Mouse (Mus musculus) heart, adult 18-20 months (tissue): ENCODE results near the gene 2310039H08Rik. TPM values are rescaled to one million over a fixed set of nuclear protein-coding genes. Genes with fewer than 3 reads are reported as not detected.
"Not testable (repeated sequence)": the region's sequence is repeated elsewhere in the genome, so short reads cannot be mapped to it uniquely, and the experiment has no call there.

Experiments
- DNase-seq, 2 experiments: peaks; one replicate each; pipeline ENCODE4 v3.0.0; 2021 to 2022; ENCODE audit warnings: mixed read lengths in 1 of 2
- total RNA-seq, 2 experiments: library from RNA; stranded (reverse); gene quantifications; 2 replicates each; pipeline ENCODE4 v1.2.3; 2021

2310039H08Rik gene
- total RNA-seq, 2 experiments from 2014 or later = 24.4 to 29.4 TPM

DNA sequence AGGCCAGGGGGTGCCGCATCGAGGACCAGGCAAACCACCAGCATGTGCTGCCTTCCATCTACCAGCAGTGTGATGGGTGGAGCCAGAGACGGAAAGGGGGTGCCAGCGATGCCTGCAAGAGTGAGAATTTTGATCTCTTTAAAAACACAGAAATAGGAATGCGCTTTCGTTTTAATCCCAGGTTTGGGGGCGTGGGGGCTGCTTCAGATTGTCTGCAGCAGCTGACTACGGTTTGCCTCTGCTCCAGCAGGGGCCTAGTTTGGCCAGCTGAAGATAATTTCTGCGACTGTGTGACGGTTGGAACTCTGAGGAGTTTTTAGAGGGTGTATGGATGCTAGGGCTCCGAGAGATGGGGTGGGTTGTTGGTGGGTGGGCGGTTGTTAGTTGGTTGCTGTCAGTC lies 13.7 kb upstream of the 2310039H08Rik start:
- DNase-seq = no peak

DNA sequence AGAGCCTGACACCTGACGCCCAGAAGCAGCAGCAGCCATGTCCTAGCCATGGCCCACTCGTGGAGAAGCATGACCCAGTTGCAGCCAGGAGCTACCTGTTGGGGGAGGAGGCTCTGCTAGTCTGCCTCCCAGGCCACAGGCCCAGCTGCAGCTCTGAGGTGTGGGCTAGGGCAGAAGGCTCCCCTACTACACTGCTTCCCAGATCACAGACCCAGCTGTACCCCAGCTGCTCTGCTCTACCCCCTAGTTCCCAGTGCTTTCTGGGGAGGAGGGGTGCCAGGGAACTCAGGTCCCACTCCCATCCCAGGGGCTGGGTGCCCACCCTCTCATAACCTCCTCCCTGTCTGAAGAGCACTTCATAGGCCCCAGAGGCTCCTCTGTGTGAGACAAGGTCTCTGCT lies 8.9 kb upstream of the 2310039H08Rik start, which contains the start of gene Ptcra:
TSS of gene Ptcra (minus strand) at position 169 of the 400 bp plus-strand sequence.
- DNase-seq = no peak

DNA sequence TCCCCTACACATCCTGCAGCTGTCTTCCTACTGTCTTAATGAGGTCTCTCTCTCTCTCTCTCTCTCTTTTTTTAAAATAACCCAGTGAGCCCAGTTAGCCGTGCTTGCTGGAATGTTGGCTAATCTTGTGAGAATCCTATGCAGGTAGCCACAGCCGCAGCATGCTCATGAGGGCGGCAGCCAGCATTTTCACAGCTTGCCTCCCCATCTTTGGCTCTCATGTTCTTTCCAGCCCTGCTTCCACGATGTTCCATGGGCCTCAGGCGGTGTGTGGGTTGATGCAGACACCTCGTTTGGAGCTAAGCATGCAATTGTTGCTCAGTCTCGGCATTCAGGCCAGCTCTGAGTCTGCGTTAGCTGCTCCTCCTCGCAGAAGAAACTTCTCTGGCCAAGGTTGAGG lies 7.5 kb upstream of the 2310039H08Rik start:
- DNase-seq = not testable (repeated sequence)

DNA sequence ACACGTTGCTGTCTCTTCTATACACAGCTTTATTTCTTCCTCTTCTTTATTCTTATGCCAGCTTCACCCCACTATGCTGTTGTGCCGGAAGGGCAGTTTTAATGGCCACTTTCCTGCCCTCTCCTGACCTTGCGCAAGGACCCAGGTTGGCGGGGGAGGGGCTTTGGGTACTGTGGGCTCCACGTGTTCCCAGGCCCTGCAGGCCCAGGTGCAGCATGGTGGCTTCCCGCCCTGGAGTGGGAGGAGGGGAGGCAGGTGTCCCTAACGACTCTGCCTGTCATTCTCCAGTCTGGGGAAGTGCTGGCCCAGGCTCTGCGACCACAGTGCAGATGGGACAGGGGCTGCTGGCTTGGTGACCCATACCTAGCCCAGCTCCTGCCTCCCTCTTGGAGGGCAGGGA lies 4.6 kb upstream of the 2310039H08Rik start:
- no peak for DNase-seq

DNA sequence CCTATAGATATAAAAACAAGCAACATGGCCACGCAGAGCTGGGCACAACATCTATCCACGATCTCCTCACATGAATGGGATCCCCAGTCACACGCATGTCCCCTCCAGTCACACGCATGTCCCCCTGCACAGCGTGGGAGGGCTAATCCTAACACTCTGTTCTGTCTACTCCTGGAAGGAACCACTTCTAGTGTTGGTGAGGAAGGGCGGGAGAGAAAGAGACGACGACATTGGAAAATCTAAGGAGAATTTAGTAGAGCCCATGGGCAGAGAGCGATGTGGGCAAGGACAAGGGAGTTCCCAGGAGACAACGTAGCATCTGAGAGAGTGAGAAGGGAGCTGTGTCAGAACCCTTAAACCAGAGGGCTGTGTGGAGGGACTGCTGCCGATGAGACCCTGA lies 1.9 kb upstream of the 2310039H08Rik start:
- no peak for DNase-seq

DNA sequence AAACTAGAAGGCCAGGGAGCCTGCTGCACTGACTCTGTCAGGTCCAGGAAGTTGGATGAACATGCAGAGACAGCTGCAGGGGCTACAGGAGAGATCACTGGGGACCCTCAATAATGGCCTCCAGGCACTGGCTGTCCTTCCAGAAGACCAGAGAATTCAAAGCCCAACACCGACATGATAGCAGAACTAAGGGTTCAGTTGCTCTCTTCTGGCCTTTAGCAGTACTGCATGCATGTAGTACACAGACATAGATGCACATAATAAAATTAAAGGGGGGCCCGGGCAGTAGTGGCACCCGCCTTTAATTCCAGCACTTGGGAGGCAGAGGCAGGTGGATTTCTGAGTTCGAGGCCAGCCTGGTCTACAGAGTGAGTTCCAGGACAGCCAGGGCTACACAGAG lies 1.4 kb upstream of the 2310039H08Rik start:
- DNase-seq = no peak

DNA sequence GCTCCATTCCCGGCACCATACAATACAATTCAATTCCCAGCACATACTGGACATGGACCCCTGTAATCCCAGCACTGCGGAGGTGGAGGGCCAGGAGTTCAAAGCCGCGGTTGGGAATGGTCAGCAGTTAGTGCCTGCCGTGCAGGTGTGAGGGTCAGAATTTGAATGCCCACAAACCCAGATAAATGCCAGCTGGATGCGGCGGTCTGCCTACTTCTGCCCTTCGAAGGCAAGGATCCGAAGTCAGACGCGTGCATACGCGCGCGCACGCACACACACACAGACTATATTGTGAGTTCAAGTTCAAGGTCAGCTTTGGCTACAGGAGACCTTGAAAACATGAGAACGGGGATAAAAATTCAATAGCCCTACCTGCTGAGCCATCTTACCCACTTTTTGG lies 819 bp upstream of the 2310039H08Rik start:
- no peak for DNase-seq

DNA sequence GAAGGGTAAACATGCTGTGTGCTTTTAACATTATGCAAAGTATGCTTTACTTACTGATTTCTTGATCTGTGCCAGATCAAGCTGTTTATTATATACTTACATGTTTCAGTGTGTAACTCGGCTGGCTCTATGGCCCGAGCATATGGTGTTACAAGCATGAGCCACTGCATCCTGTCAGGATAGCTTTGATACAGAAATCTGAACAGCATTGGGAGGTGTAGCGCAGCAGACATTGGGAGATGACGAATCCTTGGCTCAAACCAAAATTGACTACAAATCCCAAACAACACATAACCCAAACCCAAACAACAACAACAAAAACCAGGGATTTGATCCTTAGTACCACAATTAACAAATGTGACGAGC lies 414 bp upstream of the 2310039H08Rik start:
- DNase-seq = no peak

DNA sequence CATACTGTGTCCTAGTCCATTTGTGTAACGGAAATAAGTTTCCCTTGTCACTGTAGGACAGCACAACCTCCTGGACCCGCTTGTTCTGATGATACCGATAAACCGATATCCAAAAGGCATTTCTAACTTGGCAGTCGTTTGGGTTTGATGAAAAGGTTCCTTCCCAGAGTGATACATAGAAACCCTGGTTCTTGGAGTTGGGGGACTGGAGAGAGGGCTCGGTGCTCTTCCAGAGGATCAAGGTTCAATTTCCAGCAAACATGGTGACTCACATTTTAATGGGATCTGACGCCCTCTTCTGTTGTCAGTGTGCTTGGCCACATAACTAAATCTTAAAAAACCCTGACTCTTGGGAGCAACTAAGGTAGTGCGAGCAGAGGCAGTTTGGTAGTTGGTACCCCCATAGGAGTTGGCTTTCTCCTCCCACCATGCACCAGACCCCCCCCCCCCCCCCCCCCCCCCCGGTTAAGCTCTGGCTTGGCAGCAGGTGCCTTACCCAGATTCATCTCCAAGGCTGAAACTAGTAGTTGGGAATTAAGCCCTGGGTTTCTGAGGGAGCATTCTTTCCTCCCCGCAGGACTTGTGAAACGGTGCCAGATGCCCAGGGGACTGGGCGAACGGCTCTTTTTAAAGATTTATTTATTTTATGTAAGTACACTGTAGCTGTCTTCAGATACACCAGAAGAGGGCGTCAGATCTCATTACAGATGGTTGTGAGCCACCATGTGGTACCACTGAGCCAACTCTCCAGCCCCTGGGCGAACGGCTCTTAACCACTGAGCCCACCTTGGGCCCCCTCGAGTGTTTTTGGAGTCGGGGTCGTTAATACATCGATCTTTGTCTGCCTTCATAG lies 1.1 kb downstream of the 2310039H08Rik start:
- DNase-seq = no peak

- no peak for DNase-seq
These were observed 1.7 kb downstream of the 2310039H08Rik start for GRCm38 (mm10) chr17:46774131-46774472.

- DNase-seq = no peak
These were observed 2.6 kb downstream of the 2310039H08Rik start for GRCm38 (mm10) chr17:46775070-46775469.

DNA sequence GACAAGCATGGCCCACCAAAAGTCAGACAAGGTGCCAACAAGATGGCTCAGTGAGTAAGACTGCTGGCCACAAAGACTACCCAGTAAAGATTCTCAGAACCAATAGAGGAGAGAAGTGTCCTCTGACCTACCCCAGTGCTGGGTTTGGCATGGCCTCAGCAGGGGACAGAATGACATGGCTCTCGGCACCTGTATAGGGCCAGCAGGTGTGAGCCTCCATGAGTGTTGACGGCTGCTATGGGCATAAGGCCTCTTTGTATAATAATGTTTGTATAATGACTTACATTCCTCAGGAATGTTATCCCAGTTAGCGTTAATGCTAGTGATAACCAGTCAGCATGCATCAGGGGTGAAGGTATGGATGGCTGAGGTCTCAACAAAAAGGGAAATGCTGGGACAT lies 3.7 kb downstream of the 2310039H08Rik start:
- DNase-seq = no peak

- no peak for DNase-seq
These were observed 9.4 kb downstream of the 2310039H08Rik start for GRCm38 (mm10) chr17:46781876-46782275.

DNA sequence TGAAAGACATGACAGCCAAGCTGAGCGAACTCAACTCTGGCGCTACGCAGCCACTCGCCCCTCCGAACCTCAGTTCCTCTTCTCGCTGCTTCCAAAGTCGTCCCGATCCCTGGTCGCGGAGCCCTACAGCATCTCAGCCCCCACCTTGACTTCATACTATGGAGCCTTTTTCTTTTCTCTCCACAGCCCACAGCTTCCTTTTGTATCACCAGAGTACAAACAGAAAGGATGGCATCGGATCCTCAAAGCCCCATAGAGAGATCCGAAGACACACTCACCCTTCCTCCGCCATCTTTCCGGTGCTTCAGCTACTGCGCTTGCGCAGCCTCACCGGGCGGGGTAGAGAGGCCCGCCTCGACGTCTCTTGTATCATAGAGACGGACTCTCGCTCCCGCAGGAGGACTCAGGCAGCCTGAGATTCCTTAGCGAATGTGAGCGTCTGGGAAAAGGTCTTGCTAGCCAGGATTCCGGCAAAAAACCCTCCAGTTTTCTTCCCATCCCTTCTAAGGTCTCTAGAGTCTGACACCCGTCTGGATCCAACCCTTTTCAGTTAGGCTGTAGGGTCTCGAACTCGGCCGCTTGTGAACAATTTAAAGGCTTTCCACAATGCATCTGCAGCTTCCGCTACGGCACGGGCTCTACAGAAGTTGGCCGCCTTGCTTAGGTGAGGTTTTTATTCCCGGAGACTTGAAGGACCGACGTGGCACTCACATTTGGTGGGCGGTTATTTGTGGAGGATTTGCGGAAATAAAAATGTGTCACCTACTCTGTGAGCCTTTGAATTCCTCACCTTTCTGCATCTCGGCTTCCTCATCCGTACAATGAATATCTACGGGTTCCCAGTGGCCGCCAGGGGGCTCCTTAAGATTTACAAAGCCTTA lies 10.1 kb downstream of the 2310039H08Rik start, which contains the start of gene Rpl7l1:
TSS of gene Rpl7l1 (minus strand) at position 332 of the 881 bp plus-strand sequence.
- DNase-seq = peak; percentile 95 to 96

DNA sequence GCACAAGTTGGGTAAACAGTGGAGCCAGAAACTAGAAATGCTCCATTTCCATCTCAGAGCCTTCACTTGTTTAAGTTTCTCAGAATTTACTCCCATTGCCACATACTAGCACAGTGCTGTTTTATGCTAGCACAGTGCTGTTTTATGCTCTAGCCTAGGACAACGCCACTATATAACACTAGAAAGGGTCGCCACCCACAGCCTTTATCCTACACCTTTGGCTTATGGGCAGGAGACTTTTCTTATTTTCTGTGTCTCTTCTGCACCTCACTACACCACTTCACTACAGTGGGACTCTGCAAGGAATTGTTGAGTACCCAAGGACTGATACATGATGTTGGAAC lies 10.8 kb downstream of the 2310039H08Rik start:
- no peak for DNase-seq

DNA sequence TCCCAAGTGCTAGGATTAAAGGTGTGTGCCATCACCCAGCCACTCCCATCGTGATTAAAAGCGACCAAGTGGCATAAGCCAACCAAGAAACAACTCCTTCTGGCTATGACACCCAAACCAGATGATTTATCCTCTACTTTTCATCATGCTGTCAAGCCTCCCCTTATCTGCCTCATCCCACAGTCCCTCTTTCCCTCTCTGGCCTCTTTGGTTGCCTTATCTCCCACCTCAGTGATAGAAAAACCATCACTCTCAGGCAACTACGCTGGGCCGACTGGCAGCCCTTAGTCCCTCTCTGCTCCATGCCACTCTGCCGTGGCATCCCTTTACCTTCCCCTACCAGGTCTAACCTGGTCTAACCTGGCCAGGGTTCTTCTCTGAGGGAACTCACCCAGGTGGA lies 14.5 kb downstream of the 2310039H08Rik start:
- no peak for DNase-seq

DNA sequence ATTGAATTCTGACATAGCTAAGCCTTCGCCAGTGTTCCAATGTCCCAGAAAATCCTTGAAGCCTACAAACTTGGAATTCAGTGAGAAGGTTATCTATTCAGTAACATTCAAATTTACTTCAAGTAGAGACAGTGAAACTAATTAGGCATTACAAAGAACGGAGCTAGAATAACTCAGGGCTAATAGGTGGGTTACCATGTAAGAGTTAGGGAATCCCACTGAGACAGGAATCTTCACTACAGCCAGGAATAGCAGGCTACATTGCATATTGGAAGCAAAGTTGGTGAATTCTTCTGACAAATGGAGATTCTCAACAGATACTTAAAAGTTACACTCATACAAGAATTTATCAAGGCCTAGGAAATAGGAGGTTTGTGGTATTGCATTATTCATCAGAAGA lies 15.5 kb downstream of the 2310039H08Rik start:
- DNase-seq = not testable (repeated sequence)

DNA sequence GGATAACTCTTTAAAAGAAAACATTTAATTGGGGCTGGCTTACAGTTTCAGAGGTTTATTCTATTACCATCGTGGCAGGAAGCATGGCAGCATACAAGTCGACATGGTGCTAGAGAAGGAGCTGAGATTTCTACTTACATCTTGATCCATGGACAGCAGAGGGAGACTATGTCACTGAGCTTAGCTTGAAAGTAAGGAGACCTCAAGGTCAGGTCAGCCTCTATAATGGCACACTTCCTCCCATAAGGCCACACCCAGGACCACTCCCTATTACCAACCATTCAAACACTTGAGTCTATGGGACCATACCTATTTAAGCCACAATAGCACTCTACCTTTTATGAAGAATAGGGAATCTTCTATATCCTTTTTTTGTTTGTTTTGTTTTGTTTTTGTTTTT lies 20.5 kb downstream of the 2310039H08Rik start:
- DNase-seq = no peak

DNA sequence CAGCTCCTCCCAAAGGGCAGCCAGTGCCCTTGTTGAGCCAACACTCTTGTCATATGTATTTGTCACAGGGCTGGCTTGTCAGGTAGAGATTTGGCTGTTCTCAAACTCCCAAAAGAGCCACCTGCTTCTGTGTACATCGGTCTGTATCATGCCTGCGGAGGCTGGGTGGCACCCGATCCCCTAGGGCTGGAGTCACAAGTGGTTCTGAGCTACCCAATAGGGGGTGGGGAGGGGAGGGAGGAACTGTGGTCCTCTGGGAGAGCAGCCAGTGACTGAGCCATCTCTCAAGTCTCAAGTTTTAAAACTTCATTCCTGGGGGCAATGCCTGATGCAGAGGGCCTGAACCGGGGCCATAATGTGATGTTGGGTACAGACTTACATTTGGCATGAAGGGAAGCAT lies 24.3 kb downstream of the 2310039H08Rik start:
- no peak for DNase-seq

DNA sequence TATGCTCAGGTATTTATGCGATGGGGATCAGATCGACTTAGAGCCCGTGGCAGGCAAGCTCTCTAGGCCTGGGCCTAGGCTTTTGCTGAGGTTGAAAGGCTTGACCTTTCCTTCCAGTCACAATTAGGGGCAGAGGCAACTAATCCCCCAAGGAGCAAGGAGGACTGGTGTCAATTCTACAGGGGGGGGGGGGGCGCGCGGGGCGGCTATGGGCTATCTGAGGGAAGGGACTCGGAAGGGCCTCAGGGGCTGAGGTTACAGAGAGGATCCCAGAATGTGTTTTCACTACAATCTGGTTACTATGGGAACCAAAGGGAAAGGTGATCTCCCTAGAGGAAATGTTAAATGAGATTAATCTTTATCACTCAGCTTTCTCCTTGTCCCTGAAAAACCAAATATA lies 25.0 kb downstream of the 2310039H08Rik start:
- DNase-seq = no peak

DNA sequence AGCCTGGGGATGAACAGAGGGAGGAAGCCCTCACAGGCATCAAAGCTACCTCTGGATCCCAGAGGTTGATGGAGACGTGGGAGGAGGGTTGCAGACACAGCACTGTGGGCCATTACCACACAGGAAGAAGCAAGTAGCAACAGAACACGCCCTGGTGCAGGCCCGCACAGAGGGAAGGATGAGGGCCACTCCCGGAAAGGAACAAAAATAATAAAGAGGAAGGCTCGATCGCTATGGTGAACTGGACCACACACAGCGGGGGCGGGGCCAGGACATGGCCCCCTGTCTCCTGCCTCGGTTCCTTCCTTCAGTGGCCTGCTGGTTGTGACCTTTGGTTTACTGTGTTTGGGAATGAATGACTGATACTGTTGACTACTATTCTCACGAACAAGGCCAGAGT lies 27.2 kb downstream of the 2310039H08Rik start:
- DNase-seq = no peak

GRCm38 (mm10) chr17:46801761-46802160 lies 29.3 kb downstream of the 2310039H08Rik start:
- DNase-seq = no peak

GRCm38 (mm10) chr17:46808376-46808775 lies 35.9 kb downstream of the 2310039H08Rik start:
- DNase-seq = no peak
